Mouse (Mus musculus) liver, postnatal 0 days (tissue): ENCODE data around the gene Zfp775.

ENCODE experiments used
- CTCF ChIP-seq: sonication (generic); IDR thresholded peaks from 2 replicates; pipeline ENCODE4 v1.5.1; 2016; ENCODE audit warnings: antibody characterized with exemption, low read depth
- EP300 ChIP-seq: IDR thresholded peaks from 2 replicates; pipeline ENCODE4 v1.6.1; 2016; ENCODE audit warnings: antibody characterized with exemption, low read depth, mild to moderate bottlenecking

DNA sequence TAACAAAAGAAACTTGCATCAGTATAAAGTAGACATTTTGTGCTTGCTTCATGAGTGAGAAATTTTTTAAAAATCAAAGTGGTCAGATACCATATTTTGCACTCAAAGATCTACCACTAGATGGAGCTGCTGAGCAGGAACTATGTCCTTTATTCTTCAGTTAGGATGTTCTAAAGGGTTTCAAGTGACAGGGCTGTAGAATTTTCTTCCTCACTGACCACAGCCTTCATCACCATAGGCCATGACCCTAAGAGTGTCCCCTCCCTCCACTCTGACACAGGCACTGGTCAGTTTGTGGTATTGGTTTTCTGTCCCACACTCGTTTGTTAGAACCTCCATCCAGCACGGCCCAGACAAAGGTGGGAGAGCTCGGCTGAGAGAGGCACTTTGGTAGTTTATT, 19.8 kb upstream of the Zfp775 start:
- TF ChIP-seq CTCF (peak; percentile 80), EP300 (no peak)
